Mouse (Mus musculus) intestine, embryonic 14.5 days (tissue): ENCODE measurements around the gene Tnnt2. TPM values are rescaled to one million over a fixed set of nuclear protein-coding genes. Genes with fewer than 3 reads are reported as not detected.

Source experiments
- ATAC-seq: fragments of 200-750 bp; cut with Nextera tagmentation; replicated peaks from 2 replicates; pipeline ENCODE4 v1.8.0; 2017; ENCODE audit warnings: low read depth, moderate number of reproducible peaks, moderate TSS enrichment, moderate library complexity; ENCODE audit not compliant: low FRiP score, low TSS enrichment
- DNase-seq: peaks from one replicate; pipeline ENCODE4 v3.0.0-alpha.2; 2018; ENCODE audit warnings: low spot score
- H3K27ac ChIP-seq: fragments of 300-500 bp; sonication (generic); 2 replicates; pipeline ENCODE4 v1.5.1; 2014; ENCODE audit warnings: low read depth, mild to moderate bottlenecking, control low read depth
- H3K27me3 ChIP-seq: fragments of 300-500 bp; sonication (generic); replicated peaks from 2 replicates; pipeline ENCODE4 v1.6.1; 2014; ENCODE audit warnings: low read length, control low read depth; ENCODE audit not compliant: control insufficient read depth, insufficient read depth
- H3K36me3 ChIP-seq: fragments of 300-500 bp; sonication (generic); 2 replicates; pipeline ENCODE4 v1.6.1; 2014; ENCODE audit warnings: low read length, control low read depth; ENCODE audit not compliant: control insufficient read depth, insufficient read depth
- H3K4me1 ChIP-seq: fragments of 300-500 bp; sonication (generic); replicated peaks from 2 replicates; pipeline ENCODE4 v1.6.1; 2014; ENCODE audit warnings: low read length, control low read depth, mixed read lengths; ENCODE audit not compliant: control insufficient read depth, insufficient read depth
- H3K4me2 ChIP-seq: fragments of 300-500 bp; sonication (generic); 2 replicates; pipeline ENCODE4 v1.6.1; 2014; ENCODE audit warnings: low read length
- H3K4me3 ChIP-seq: fragments of 300-500 bp; sonication (generic); 2 replicates; pipeline ENCODE4 v1.5.1; 2014; ENCODE audit warnings: low read depth, low read length, control low read depth, mixed read lengths
- H3K9ac ChIP-seq: fragments of 300-500 bp; sonication (generic); 2 replicates; pipeline ENCODE4 v1.6.1; 2014; ENCODE audit warnings: mild to moderate bottlenecking, low read length
- H3K9me3 ChIP-seq: fragments of 300-500 bp; sonication (generic); 2 replicates; pipeline ENCODE4 v1.6.1; 2016; ENCODE audit warnings: low read length, control low read depth; ENCODE audit not compliant: control insufficient read depth
- WGBS: fragments of 180-500 bp; shearing (Covaris S2); extraction: QIAGEN DNeasy Blood & Tissue Kit; methylation state at CpG from one replicate; pipeline ENCODE4 v1.1.7; 2014; 5-methylcytosine and 5-hydroxymethylcytosine counted together
- polyA plus RNA-seq: library from polyadenylated mRNA; unstranded; fragments of >200 nt; fragmentation: Nextera tagmentation; extraction: Ambion mirVana; gene quantifications from 2 replicates; pipeline ENCODE4 v1.2.1, GENCODE M21; 2014

Tnnt2 gene
- polyA plus RNA-seq, 1 experiment from 2014 or later: 13.2 TPM

- Histone ChIP-seq H3K27me3 (no peaks in the 10 kb centered on the region), H3K9ac (no peak overlapping the region), H3K4me3 (no peak overlapping the region), H3K9me3 (no peaks in the 10 kb centered on the region), H3K4me1 (no peaks in the 10 kb centered on the region), H3K36me3 (no peaks in the 10 kb centered on the region), H3K4me2 (no peak overlapping the region), H3K27ac (no peak overlapping the region)
- DNase-seq (peak; percentile 93), ATAC-seq (peak; percentile 77; the same call in 1 of the 2 replicates)
- WGBS: 43% methylated on average over 19 of the region's 19 CpGs
Measured at GRCm38 (mm10) chr1:135865518-135866194, 29.5 kb downstream of the Tnnt2 start.

GRCm38 (mm10) chr1:135868570-135868969 lies 32.4 kb downstream of the Tnnt2 start:
- no peak for DNase-seq
- H3K4me3 ChIP-seq: no peak overlapping the region
- no peaks in the 10 kb centered on the region for H3K27me3 ChIP-seq
- no peak overlapping the region for H3K9ac ChIP-seq
- H3K27ac ChIP-seq: no peak overlapping the region
- no peaks in the 10 kb centered on the region for H3K9me3 ChIP-seq
- 84% methylated on average over 6 of the region's 6 CpGs for WGBS
- no peak for ATAC-seq
- H3K4me1 ChIP-seq: no peaks in the 10 kb centered on the region
- H3K4me2 ChIP-seq: no peak overlapping the region
- no peaks in the 10 kb centered on the region for H3K36me3 ChIP-seq

GRCm38 (mm10) chr1:135872991-135873390 lies 36.8 kb downstream of the Tnnt2 start:
- Histone ChIP-seq H3K36me3 (no peaks in the 10 kb centered on the region), H3K27ac (no peak overlapping the region), H3K4me3 (no peak overlapping the region), H3K4me2 (no peak overlapping the region), H3K9ac (no peak overlapping the region), H3K27me3 (no peaks in the 10 kb centered on the region), H3K9me3 (no peaks in the 10 kb centered on the region), H3K4me1 (no peaks in the 10 kb centered on the region)
- no peak for ATAC-seq
- DNase-seq: no peak
- 85% methylated on average over 4 of the region's 4 CpGs for WGBS

- Histone ChIP-seq H3K27ac (no peak overlapping the region), H3K9me3 (no peaks in the 10 kb centered on the region), H3K4me3 (no peak overlapping the region), H3K9ac (no peak overlapping the region), H3K4me1 (no peaks in the 10 kb centered on the region), H3K36me3 (no peaks in the 10 kb centered on the region), H3K27me3 (no peaks in the 10 kb centered on the region), H3K4me2 (no peak overlapping the region)
- ATAC-seq (no peak), DNase-seq (no peak)
- WGBS: 50% methylated on average over 2 of the region's 2 CpGs
Measured at GRCm38 (mm10) chr1:135877248-135877647, 41.1 kb downstream of the Tnnt2 start.

- Histone ChIP-seq H3K9ac (no peak overlapping the region), H3K9me3 (no peaks in the 10 kb centered on the region), H3K4me2 (no peak overlapping the region), H3K36me3 (no peaks in the 10 kb centered on the region), H3K27ac (no peak overlapping the region), H3K27me3 (no peaks in the 10 kb centered on the region), H3K4me3 (no peak overlapping the region), H3K4me1 (no peaks in the 10 kb centered on the region)
- WGBS: 72% methylated on average over 10 of the region's 10 CpGs
- ATAC-seq (no peak), DNase-seq (peak; percentile 81)
Measured at GRCm38 (mm10) chr1:135882385-135883109, 46.4 kb downstream of the Tnnt2 start.

GRCm38 (mm10) chr1:135889461-135890185 lies 53.5 kb downstream of the Tnnt2 start:
- 74% methylated on average over 20 of the region's 20 CpGs for WGBS
- no peaks in the 10 kb centered on the region for H3K27me3 ChIP-seq
- ATAC-seq: no peak
- H3K4me3 ChIP-seq: no peak overlapping the region
- no peak overlapping the region for H3K4me2 ChIP-seq
- no peak for DNase-seq
- H3K9ac ChIP-seq: no peak overlapping the region
- H3K9me3 ChIP-seq: no peaks in the 10 kb centered on the region
- H3K36me3 ChIP-seq: no peaks in the 10 kb centered on the region
- H3K27ac ChIP-seq: no peak overlapping the region
- no peaks in the 10 kb centered on the region for H3K4me1 ChIP-seq

- no peak overlapping the region for H3K4me3 ChIP-seq
- no peak for DNase-seq
- H3K36me3 ChIP-seq: no peaks in the 10 kb centered on the region
- no peak overlapping the region for H3K9ac ChIP-seq
- no peaks in the 10 kb centered on the region for H3K4me1 ChIP-seq
- H3K27me3 ChIP-seq: no peaks in the 10 kb centered on the region
- H3K4me2 ChIP-seq: no peak overlapping the region
- WGBS: 72% methylated on average over 11 of the region's 11 CpGs
- H3K9me3 ChIP-seq: no peaks in the 10 kb centered on the region
- no peak for ATAC-seq
- H3K27ac ChIP-seq: no peak overlapping the region
Measured at GRCm38 (mm10) chr1:135891424-135892216, 55.5 kb downstream of the Tnnt2 start.

GRCm38 (mm10) chr1:135892233-135892632 lies 56.1 kb downstream of the Tnnt2 start:
- Histone ChIP-seq H3K9ac (no peak overlapping the region), H3K27ac (no peak overlapping the region), H3K36me3 (no peaks in the 10 kb centered on the region), H3K27me3 (no peaks in the 10 kb centered on the region), H3K9me3 (no peaks in the 10 kb centered on the region), H3K4me3 (no peak overlapping the region), H3K4me2 (no peak overlapping the region), H3K4me1 (no peaks in the 10 kb centered on the region)
- DNase-seq: no peak
- 81% methylated on average over 6 of the region's 6 CpGs for WGBS
- ATAC-seq: no peak
